Comparison of ENCODE assay signal across 20 mouse cellular contexts in genomic region chr19:21415377-21415776, GRCm38 (mm10). TPM values are rescaled to one million over a fixed set of nuclear protein-coding genes. Genes with fewer than 3 reads are reported as not detected.
DNase-seq lines count a peak whose midpoint lies in the region; ATAC-seq and TF ChIP-seq lines count a peak whose summit lies in the region.
"Had no signal": no experiment of that assay in that cellular context is flagged by ENCODE, and none has a peak within 500 bp of the region (broad histone marks: within the 10 kb centered on the region; RNA-seq: fewer than 3 reads in every experiment).

No protein-coding gene starts in this region.

- H3K4me1 ChIP-seq in olfactory bulb, adult 2 months (ENCODE audit: control insufficient read depth, insufficient read depth, low read length): peaks cover 4% of the 10 kb centered on the region

- no peak for TF ChIP-seq POLR2A in olfactory bulb, adult 2 months (IDR thresholded peaks at IDR 0.05; ENCODE audit: insufficient read depth, low read depth, low read length)

- no peak for DNase-seq in frontal cortex, postnatal 10 days (ENCODE audit: low spot score in 2 of 2)
- DNase-seq in brain, adult 2 months (ENCODE audit: low read depth, low spot score): peak; percentile 58
- DNase-seq in lung, postnatal 25 days (ENCODE audit: low spot score): no peak
- DNase-seq in embryo, embryonic 10 days (ENCODE audit: low spot score): no peak
- DNase-seq: adrenal gland, adult 2 months; adrenal gland, adult 8-10 months; adrenal gland, postnatal 10 days; adrenal gland, postnatal 14 days; adrenal gland, postnatal 25 days; adrenal gland, postnatal 36 days; B cell, adult 2 months; cerebellum, adult 11 months; cerebellum, adult 11-12 months; cerebellum, adult 18-20 months; cerebellum, adult 2 months had no signal

- no peak for TF ChIP-seq CTCF in olfactory bulb, adult 2 months (IDR thresholded peaks at IDR 0.05; ENCODE audit: insufficient read depth, low read depth, low read length)

- H3K4me3 ChIP-seq in olfactory bulb, adult 2 months (ENCODE audit: insufficient read depth, low read depth, low read length): no peak overlapping the region

- peak; percentile 81 for ATAC-seq in frontal cortex, adult (ENCODE audit: low TSS enrichment)
- ATAC-seq: activated CD4-positive, CD25-positive, alpha-beta regulatory T cell, adult 4 months; CD4-positive, CD25-positive, alpha-beta regulatory T cell, adult 4 months; Patski had no signal

- 60% methylated on average over 3 of the region's 3 CpGs for WGBS in olfactory bulb, adult 2 months

- H3K27ac ChIP-seq in olfactory bulb, adult 2 months (ENCODE audit: insufficient read depth, low read depth, low read length): peak overlapping the region; percentile 36

RNA-seq across cellular contexts. Expression of gene Gda, which starts 57.9 kb away (rescaled TPM):
- polyA plus RNA-seq in olfactory bulb, adult 2 months (2012; ENCODE audit: insufficient read depth, insufficient read length, low replicate concordance, missing spikeins): 178 TPM in 1 of 2 replicates, not detected in the other
